Mouse (Mus musculus) heart, embryonic 12.5 days (tissue): Measurements from ENCODE around the gene Gtf2ird1. TPM values are rescaled to one million over a fixed set of nuclear protein-coding genes. Genes with fewer than 3 reads are reported as not detected.
"Not testable (repeated sequence)": the region's sequence is repeated elsewhere in the genome, so short reads cannot be mapped to it uniquely, and the experiment has no call there.

Source experiments
- ATAC-seq: fragments of 200-750 bp; cut with Nextera tagmentation; 2 replicates; pipeline ENCODE4 v1.8.0; 2017; ENCODE audit warnings: moderate TSS enrichment, moderate library complexity; ENCODE audit not compliant: insufficient number of reproducible peaks, low FRiP score
- H3K27ac ChIP-seq: fragments of 300-500 bp; sonication (generic); 2 replicates; pipeline ENCODE4 v1.5.1; 2016; ENCODE audit warnings: mild to moderate bottlenecking, moderate library complexity; ENCODE audit not compliant: poor library complexity, severe bottlenecking
- H3K27me3 ChIP-seq: fragments of 300-500 bp; sonication (generic); replicated peaks from 2 replicates; pipeline ENCODE4 v1.6.1; 2016; ENCODE audit warnings: mild to moderate bottlenecking, moderate library complexity
- H3K36me3 ChIP-seq: fragments of 300-500 bp; sonication (generic); 2 replicates; pipeline ENCODE4 v1.6.1; 2016; ENCODE audit warnings: mild to moderate bottlenecking, moderate library complexity
- H3K4me1 ChIP-seq: fragments of 300-500 bp; sonication (generic); replicated peaks from 2 replicates; pipeline ENCODE4 v1.6.1; 2016; ENCODE audit warnings: mild to moderate bottlenecking
- H3K4me2 ChIP-seq: fragments of 300-500 bp; sonication (generic); 2 replicates; pipeline ENCODE4 v1.6.1; 2016; ENCODE audit warnings: mild to moderate bottlenecking, moderate library complexity
- H3K4me3 ChIP-seq: fragments of 300-500 bp; sonication (generic); 2 replicates; pipeline ENCODE4 v1.5.1; 2016; ENCODE audit warnings: mild to moderate bottlenecking
- H3K9ac ChIP-seq: fragments of 300-500 bp; sonication (generic); 2 replicates; pipeline ENCODE4 v1.6.1; 2016; ENCODE audit warnings: mild to moderate bottlenecking, moderate library complexity
- H3K9me3 ChIP-seq: fragments of 300-500 bp; sonication (generic); replicated peaks from 2 replicates; pipeline ENCODE4 v1.6.1; 2016; ENCODE audit warnings: mild to moderate bottlenecking, moderate library complexity
- WGBS: fragments of 180-500 bp; shearing (Covaris S2); methylation state at CpG from one replicate; pipeline ENCODE4 v1.1.7; 2016; 5-methylcytosine and 5-hydroxymethylcytosine counted together
- polyA plus RNA-seq: library from polyadenylated mRNA; unstranded; fragments of >200 nt; fragmentation: Nextera tagmentation; extraction: Ambion mirVana; gene quantifications from 2 replicates; pipeline ENCODE4 v1.2.1, GENCODE M21; 2016

The Gtf2ird1 gene
- polyA plus RNA-seq, 1 experiment from 2014 or later: 72.8 TPM

- Histone ChIP-seq H3K36me3 (no peaks in the 10 kb centered on the region), H3K27ac (no peak overlapping the region), H3K9me3 (no peaks in the 10 kb centered on the region), H3K4me1 (0 out of 2 replicates have a peak, but pooled peaks cover 4% of the 10 kb centered on the region), H3K4me3 (no peak overlapping the region), H3K27me3 (no peaks in the 10 kb centered on the region), H3K4me2 (no peak overlapping the region), H3K9ac (no peak overlapping the region)
- no peak for ATAC-seq
- WGBS: 67% methylated on average over 8 of the region's 8 CpGs
Measured at GRCm38 (mm10) chr5:134344076-134344475, 112.4 kb downstream of the Gtf2ird1 start.

GRCm38 (mm10) chr5:134343530-134343929 is 113.0 kb downstream of the Gtf2ird1 start:
- not testable (repeated sequence) for H3K4me1 ChIP-seq, H3K4me3 ChIP-seq, H3K9ac ChIP-seq, H3K27me3 ChIP-seq, H3K36me3 ChIP-seq, H3K9me3 ChIP-seq, ATAC-seq, H3K27ac ChIP-seq, H3K4me2 ChIP-seq
- 85% methylated on average over 3 of the region's 4 CpGs for WGBS

GRCm38 (mm10) chr5:134342503-134343205 is 113.9 kb downstream of the Gtf2ird1 start:
- H3K4me3 ChIP-seq: no peak overlapping the region
- no peaks in the 10 kb centered on the region for H3K36me3 ChIP-seq
- H3K9ac ChIP-seq: no peak overlapping the region
- H3K4me2 ChIP-seq: no peak overlapping the region
- H3K4me1 ChIP-seq: 0 out of 2 replicates have a peak, but pooled peaks cover 4% of the 10 kb centered on the region
- WGBS: 68% methylated on average over 18 of the region's 18 CpGs
- no peaks in the 10 kb centered on the region for H3K9me3 ChIP-seq
- no peaks in the 10 kb centered on the region for H3K27me3 ChIP-seq
- ATAC-seq: 0 out of 2 replicates have a peak, but pooled peaks have one; percentile 33
- 0 out of 2 replicates have a peak overlapping the region, but pooled peaks have one; percentile 15 for H3K27ac ChIP-seq

GRCm38 (mm10) chr5:134341721-134342120 is 114.8 kb downstream of the Gtf2ird1 start:
- Histone ChIP-seq H3K4me2 (no peak overlapping the region), H3K9me3 (no peaks in the 10 kb centered on the region), H3K36me3 (no peaks in the 10 kb centered on the region), H3K9ac (no peak overlapping the region), H3K27me3 (no peaks in the 10 kb centered on the region), H3K4me3 (no peak overlapping the region), H3K4me1 (0 out of 2 replicates have a peak, but pooled peaks cover 4% of the 10 kb centered on the region), H3K27ac (no peak overlapping the region)
- ATAC-seq: no peak
- 88% methylated on average over 5 of the region's 5 CpGs for WGBS

GRCm38 (mm10) chr5:134341321-134341720 is 115.2 kb downstream of the Gtf2ird1 start:
- H3K4me3 ChIP-seq: no peak overlapping the region
- 0 out of 2 replicates have a peak, but pooled peaks cover 4% of the 10 kb centered on the region for H3K4me1 ChIP-seq
- H3K9me3 ChIP-seq: no peaks in the 10 kb centered on the region
- WGBS: 65% methylated on average over 10 of the region's 10 CpGs
- H3K36me3 ChIP-seq: no peaks in the 10 kb centered on the region
- no peak overlapping the region for H3K4me2 ChIP-seq
- no peak overlapping the region for H3K9ac ChIP-seq
- no peaks in the 10 kb centered on the region for H3K27me3 ChIP-seq
- ATAC-seq: no peak
- H3K27ac ChIP-seq: no peak overlapping the region

- 39% methylated on average over 6 of the region's 6 CpGs for WGBS
- Histone ChIP-seq H3K9ac (no peak overlapping the region), H3K27ac (no peak overlapping the region), H3K36me3 (no peaks in the 10 kb centered on the region), H3K4me1 (0 out of 2 replicates have a peak, but pooled peaks cover 4% of the 10 kb centered on the region), H3K9me3 (no peaks in the 10 kb centered on the region), H3K4me3 (no peak overlapping the region), H3K4me2 (no peak overlapping the region), H3K27me3 (no peaks in the 10 kb centered on the region)
- no peak for ATAC-seq
Measured at GRCm38 (mm10) chr5:134340101-134340522, 116.4 kb downstream of the Gtf2ird1 start.

GRCm38 (mm10) chr5:134337012-134337411 is 119.5 kb downstream of the Gtf2ird1 start:
- H3K27me3 ChIP-seq, H3K36me3 ChIP-seq, H3K4me1 ChIP-seq, ATAC-seq, H3K9ac ChIP-seq, H3K27ac ChIP-seq, H3K4me2 ChIP-seq, H3K4me3 ChIP-seq, H3K9me3 ChIP-seq: not testable (repeated sequence)
- 53% methylated on average over 2 of the region's 2 CpGs for WGBS

GRCm38 (mm10) chr5:134332743-134333142 is 123.8 kb downstream of the Gtf2ird1 start:
- H3K27ac ChIP-seq: no peak overlapping the region
- no peak overlapping the region for H3K4me2 ChIP-seq
- H3K9me3 ChIP-seq: no peaks in the 10 kb centered on the region
- H3K36me3 ChIP-seq: no peaks in the 10 kb centered on the region
- no peak overlapping the region for H3K4me3 ChIP-seq
- no peaks in the 10 kb centered on the region for H3K27me3 ChIP-seq
- whole genome bisulfite sequencing: 74% methylated on average over 8 of the region's 8 CpGs
- 0 out of 2 replicates have a peak, but pooled peaks cover 2% of the 10 kb centered on the region for H3K4me1 ChIP-seq
- no peak overlapping the region for H3K9ac ChIP-seq
- ATAC-seq: no peak

- no peaks in the 10 kb centered on the region for H3K27me3 ChIP-seq
- no peak overlapping the region for H3K9ac ChIP-seq
- H3K4me1 ChIP-seq: peaks cover 11% of the 10 kb centered on the region
- H3K4me2 ChIP-seq: no peak overlapping the region
- no peaks in the 10 kb centered on the region for H3K9me3 ChIP-seq
- 82% methylated on average over 2 of the region's 2 CpGs for WGBS
- no peak overlapping the region for H3K27ac ChIP-seq
- ATAC-seq: no peak
- no peaks in the 10 kb centered on the region for H3K36me3 ChIP-seq
- H3K4me3 ChIP-seq: no peak overlapping the region
Measured at GRCm38 (mm10) chr5:134330082-134330481, 126.4 kb downstream of the Gtf2ird1 start.

GRCm38 (mm10) chr5:134329311-134329710 is 127.2 kb downstream of the Gtf2ird1 start:
- Histone ChIP-seq H3K27ac (no peak overlapping the region), H3K4me3 (no peak overlapping the region), H3K9ac (no peak overlapping the region), H3K4me1 (peaks cover 11% of the 10 kb centered on the region), H3K4me2 (no peak overlapping the region), H3K27me3 (no peaks in the 10 kb centered on the region), H3K36me3 (no peaks in the 10 kb centered on the region), H3K9me3 (no peaks in the 10 kb centered on the region)
- no peak for ATAC-seq
- WGBS: 58% methylated on average over 4 of the region's 4 CpGs

- ATAC-seq: no peak
- Histone ChIP-seq H3K27ac (no peak overlapping the region), H3K4me2 (no peak overlapping the region), H3K4me1 (peaks cover 15% of the 10 kb centered on the region), H3K9me3 (no peaks in the 10 kb centered on the region), H3K36me3 (no peaks in the 10 kb centered on the region), H3K4me3 (no peak overlapping the region), H3K27me3 (no peaks in the 10 kb centered on the region), H3K9ac (no peak overlapping the region)
- WGBS: 41% methylated on average over 6 of the region's 6 CpGs
Measured at GRCm38 (mm10) chr5:134328482-134329001, 128.0 kb downstream of the Gtf2ird1 start.
